Mouse (Mus musculus): ENCODE measurements around the gene Kcnj12.

- TF ChIP-seq POLR2A (IDR thresholded peaks at IDR 0.05; ENCODE audit: insufficient read depth, low read depth, low read length): no peak
- TF ChIP-seq CTCF (IDR thresholded peaks at IDR 0.05): no peak
Measured at GRCm38 (mm10) chr11:61047441-61047840, 25.1 kb downstream of the Kcnj12 start.
